Mouse (Mus musculus) embryo, embryonic 10.5 days (tissue): ENCODE results near the gene Foxa2.

ENCODE experiments used
- DNase-seq: peaks from one replicate; pipeline ENCODE4 v3.0.0-alpha.2; 2015; ENCODE audit warnings: low spot score

The Foxa2 gene

GRCm38 (mm10) chr2:148039351-148040235 lies 7.2 kb downstream of the Foxa2 start:
- DNase-seq: peak; percentile 58

- DNase-seq: peak; percentile 64
These were observed 8.1 kb downstream of the Foxa2 start for GRCm38 (mm10) chr2:148038366-148039310.

- DNase-seq: peak; percentile 61
These were observed 10.1 kb downstream of the Foxa2 start for GRCm38 (mm10) chr2:148036611-148037160.

- peak; percentile 50 for DNase-seq
These were observed 15.6 kb downstream of the Foxa2 start for GRCm38 (mm10) chr2:148030991-148031675.

- peak; percentile 61 for DNase-seq
These were observed 16.2 kb downstream of the Foxa2 start for GRCm38 (mm10) chr2:148030613-148030935.

GRCm38 (mm10) chr2:148029751-148030612 lies 16.8 kb downstream of the Foxa2 start:
- no peak for DNase-seq

GRCm38 (mm10) chr2:148029050-148029608 lies 17.6 kb downstream of the Foxa2 start:
- peak; percentile 45 for DNase-seq

GRCm38 (mm10) chr2:148026366-148026765 lies 20.4 kb downstream of the Foxa2 start:
- no peak for DNase-seq

- DNase-seq: peak; percentile 8
These were observed 21.3 kb downstream of the Foxa2 start for GRCm38 (mm10) chr2:148025481-148025880.

- DNase-seq: peak; percentile 21
These were observed 22.4 kb downstream of the Foxa2 start for GRCm38 (mm10) chr2:148024268-148024935.

GRCm38 (mm10) chr2:148023340-148023806 lies 23.4 kb downstream of the Foxa2 start:
- DNase-seq: no peak

GRCm38 (mm10) chr2:148021919-148022570 lies 24.7 kb downstream of the Foxa2 start:
- peak; percentile 43 for DNase-seq

GRCm38 (mm10) chr2:148021016-148021415 lies 25.8 kb downstream of the Foxa2 start:
- peak; percentile 50 for DNase-seq

- peak; percentile 38 for DNase-seq
These were observed 26.6 kb downstream of the Foxa2 start for GRCm38 (mm10) chr2:148020125-148020524.

- DNase-seq: no peak
These were observed 28.7 kb downstream of the Foxa2 start for GRCm38 (mm10) chr2:148017782-148018690.

GRCm38 (mm10) chr2:148013382-148013781 lies 33.4 kb downstream of the Foxa2 start:
- no peak for DNase-seq

GRCm38 (mm10) chr2:148009049-148009448 lies 37.7 kb downstream of the Foxa2 start:
- DNase-seq: no peak
